Mouse (Mus musculus): ENCODE measurements around the gene Gm43518. TPM values are rescaled to one million over a fixed set of nuclear protein-coding genes. Genes with fewer than 3 reads are reported as not detected.
A peak's percentile ranks its signal among the peaks of the same experiment; 100 is the strongest.

Gm43518 gene
- polyA plus RNA-seq, 1 experiment, result 0.41 TPM

GRCm38 (mm10) chr5:123947041-123947761 is 20.0 kb downstream of the Gm43518 start:
- TF ChIP-seq POLR2A (IDR thresholded peaks at IDR 0.05; ENCODE audit: low read depth, low read length) (no peak), CTCF (IDR thresholded peaks at IDR 0.05; ENCODE audit: extremely low read depth, insufficient read depth, insufficient read length, insufficient replicate concordance) (no peak)
- no peaks in the 10 kb centered on the region for H3K36me3 ChIP-seq (ENCODE audit: control insufficient read depth, insufficient read depth, low read length)
- DNase-seq (ENCODE audit: low read depth in 1 of 2, low spot score in 2 of 2), result peak in 1 of 2 experiments; percentile 53
- no peak overlapping the region for H3K27ac ChIP-seq (ENCODE audit: insufficient read depth, low read length)
- no peaks in the 10 kb centered on the region for H3K4me1 ChIP-seq (ENCODE audit: control insufficient read depth, insufficient read depth, insufficient read length)
- WGBS, result 59% methylated on average over 7 of the region's 7 CpGs
- no peak overlapping the region for H3K4me3 ChIP-seq (ENCODE audit: extremely low read depth, insufficient read depth, insufficient read length)
- no peaks in the 10 kb centered on the region for H3K27me3 ChIP-seq (ENCODE audit: control insufficient read depth, insufficient read depth, low read length)

- TF ChIP-seq POLR2A (IDR thresholded peaks at IDR 0.05; ENCODE audit: low read depth, low read length) (no peak), CTCF (IDR thresholded peaks at IDR 0.05; ENCODE audit: extremely low read depth, insufficient read depth, insufficient read length, insufficient replicate concordance) (no peak)
- WGBS, result 79% methylated on average over 5 of the region's 5 CpGs
- no peak overlapping the region for H3K4me3 ChIP-seq (ENCODE audit: extremely low read depth, insufficient read depth, insufficient read length)
- H3K27ac ChIP-seq (ENCODE audit: insufficient read depth, low read length), result no peak overlapping the region
- H3K27me3 ChIP-seq (ENCODE audit: control insufficient read depth, insufficient read depth, low read length), result no peaks in the 10 kb centered on the region
- no peaks in the 10 kb centered on the region for H3K4me1 ChIP-seq (ENCODE audit: control insufficient read depth, insufficient read depth, insufficient read length)
- H3K36me3 ChIP-seq (ENCODE audit: control insufficient read depth, insufficient read depth, low read length), result no peaks in the 10 kb centered on the region
- no peak for DNase-seq (ENCODE audit: low read depth in 1 of 2, low spot score in 2 of 2)
These were observed 25.3 kb downstream of the Gm43518 start for GRCm38 (mm10) chr5:123952365-123953045.

GRCm38 (mm10) chr5:123957213-123957612 is 30.0 kb downstream of the Gm43518 start:
- no peaks in the 10 kb centered on the region; the same call in 1 of the 2 replicates for H3K4me1 ChIP-seq (ENCODE audit: control insufficient read depth, insufficient read depth, insufficient read length)
- H3K4me3 ChIP-seq (ENCODE audit: extremely low read depth, insufficient read depth, insufficient read length), result no peak overlapping the region
- no peak for TF ChIP-seq POLR2A (IDR thresholded peaks at IDR 0.05; ENCODE audit: low read depth, low read length)
- no peak for TF ChIP-seq CTCF (IDR thresholded peaks at IDR 0.05; ENCODE audit: extremely low read depth, insufficient read depth, insufficient read length, insufficient replicate concordance)
- no peaks in the 10 kb centered on the region for H3K27me3 ChIP-seq (ENCODE audit: control insufficient read depth, insufficient read depth, low read length)
- WGBS, result 93% methylated on average over 8 of the region's 8 CpGs
- H3K27ac ChIP-seq (ENCODE audit: insufficient read depth, low read length), result no peak overlapping the region
- H3K36me3 ChIP-seq (ENCODE audit: control insufficient read depth, insufficient read depth, low read length), result no peaks in the 10 kb centered on the region
- no peak for DNase-seq (ENCODE audit: low read depth in 1 of 2, low spot score in 2 of 2)

GRCm38 (mm10) chr5:123959018-123959417 is 31.8 kb downstream of the Gm43518 start:
- Histone ChIP-seq H3K4me3 (ENCODE audit: extremely low read depth, insufficient read depth, insufficient read length) (no peak overlapping the region), H3K36me3 (ENCODE audit: control insufficient read depth, insufficient read depth, low read length) (no peaks in the 10 kb centered on the region), H3K27me3 (ENCODE audit: control insufficient read depth, insufficient read depth, low read length) (no peaks in the 10 kb centered on the region), H3K4me1 (ENCODE audit: control insufficient read depth, insufficient read depth, insufficient read length) (no peaks in the 10 kb centered on the region; the same call in 1 of the 2 replicates), H3K27ac (ENCODE audit: insufficient read depth, low read length) (no peak overlapping the region)
- 90% methylated on average over 3 of the region's 3 CpGs for WGBS
- TF ChIP-seq POLR2A (IDR thresholded peaks at IDR 0.05; ENCODE audit: low read depth, low read length) (no peak), CTCF (IDR thresholded peaks at IDR 0.05; ENCODE audit: extremely low read depth, insufficient read depth, insufficient read length, insufficient replicate concordance) (no peak)
- no peak for DNase-seq (ENCODE audit: low read depth in 1 of 2, low spot score in 2 of 2)

GRCm38 (mm10) chr5:123960129-123960528 is 32.9 kb downstream of the Gm43518 start:
- H3K4me1 ChIP-seq (ENCODE audit: control insufficient read depth, insufficient read depth, insufficient read length), result no peaks in the 10 kb centered on the region; the same call in 1 of the 2 replicates
- 90% methylated on average over 8 of the region's 8 CpGs for WGBS
- no peak for TF ChIP-seq CTCF (IDR thresholded peaks at IDR 0.05; ENCODE audit: extremely low read depth, insufficient read depth, insufficient read length, insufficient replicate concordance)
- no peak for TF ChIP-seq POLR2A (IDR thresholded peaks at IDR 0.05; ENCODE audit: low read depth, low read length)
- H3K4me3 ChIP-seq (ENCODE audit: extremely low read depth, insufficient read depth, insufficient read length), result no peak overlapping the region
- no peaks in the 10 kb centered on the region for H3K36me3 ChIP-seq (ENCODE audit: control insufficient read depth, insufficient read depth, low read length)
- no peaks in the 10 kb centered on the region for H3K27me3 ChIP-seq (ENCODE audit: control insufficient read depth, insufficient read depth, low read length)
- DNase-seq (ENCODE audit: low read depth in 1 of 2, low spot score in 2 of 2), result no peak
- H3K27ac ChIP-seq (ENCODE audit: insufficient read depth, low read length), result no peak overlapping the region

- H3K4me3 ChIP-seq (ENCODE audit: extremely low read depth, insufficient read depth, insufficient read length), result no peak overlapping the region
- WGBS, result 96% methylated on average over 11 of the region's 12 CpGs
- DNase-seq (ENCODE audit: low read depth in 1 of 2, low spot score in 2 of 2), result no peak
- H3K27me3 ChIP-seq (ENCODE audit: control insufficient read depth, insufficient read depth, low read length), result no peaks in the 10 kb centered on the region
- TF ChIP-seq POLR2A (IDR thresholded peaks at IDR 0.05; ENCODE audit: low read depth, low read length), result no peak
- no peaks in the 10 kb centered on the region; the same call in 1 of the 2 replicates for H3K4me1 ChIP-seq (ENCODE audit: control insufficient read depth, insufficient read depth, insufficient read length)
- H3K36me3 ChIP-seq (ENCODE audit: control insufficient read depth, insufficient read depth, low read length), result no peaks in the 10 kb centered on the region
- H3K27ac ChIP-seq (ENCODE audit: insufficient read depth, low read length), result no peak overlapping the region
These were observed 33.8 kb downstream of the Gm43518 start for GRCm38 (mm10) chr5:123961046-123961445.

- H3K4me3 ChIP-seq (ENCODE audit: extremely low read depth, insufficient read depth, insufficient read length), result no peak overlapping the region
- TF ChIP-seq POLR2A (IDR thresholded peaks at IDR 0.05; ENCODE audit: low read depth, low read length), result no peak
- TF ChIP-seq CTCF (IDR thresholded peaks at IDR 0.05; ENCODE audit: extremely low read depth, insufficient read depth, insufficient read length, insufficient replicate concordance), result no peak
- no peaks in the 10 kb centered on the region for H3K4me1 ChIP-seq (ENCODE audit: control insufficient read depth, insufficient read depth, insufficient read length)
- no peak overlapping the region for H3K27ac ChIP-seq (ENCODE audit: insufficient read depth, low read length)
- no peaks in the 10 kb centered on the region for H3K36me3 ChIP-seq (ENCODE audit: control insufficient read depth, insufficient read depth, low read length)
- DNase-seq (ENCODE audit: low read depth in 1 of 2, low spot score in 2 of 2), result no peak
- no peaks in the 10 kb centered on the region for H3K27me3 ChIP-seq (ENCODE audit: control insufficient read depth, insufficient read depth, low read length)
- WGBS, result 94% methylated on average over 4 of the region's 4 CpGs
These were observed 37.0 kb downstream of the Gm43518 start for GRCm38 (mm10) chr5:123964208-123964607.

All from spleen, adult 2 months (tissue).